Mouse (Mus musculus): Measurements from ENCODE around the gene Nmrk2. TPM values are rescaled to one million over a fixed set of nuclear protein-coding genes. Genes with fewer than 3 reads are reported as not detected.
A peak's percentile ranks its signal among the peaks of the same experiment; 100 is the strongest.
"Not testable (repeated sequence)": the region's sequence is repeated elsewhere in the genome, so short reads cannot be mapped to it uniquely, and the experiment has no call there.

Nmrk2 gene
- total RNA-seq, 2 experiments from 2014 or later = 44.9 to 76.8 TPM

GRCm38 (mm10) chr10:81190236-81190911, 11.5 kb downstream of the Nmrk2 start:
- intact Hi-C loops (cut with DNase I) = no loop called here
- no peak for DNase-seq

DNA sequence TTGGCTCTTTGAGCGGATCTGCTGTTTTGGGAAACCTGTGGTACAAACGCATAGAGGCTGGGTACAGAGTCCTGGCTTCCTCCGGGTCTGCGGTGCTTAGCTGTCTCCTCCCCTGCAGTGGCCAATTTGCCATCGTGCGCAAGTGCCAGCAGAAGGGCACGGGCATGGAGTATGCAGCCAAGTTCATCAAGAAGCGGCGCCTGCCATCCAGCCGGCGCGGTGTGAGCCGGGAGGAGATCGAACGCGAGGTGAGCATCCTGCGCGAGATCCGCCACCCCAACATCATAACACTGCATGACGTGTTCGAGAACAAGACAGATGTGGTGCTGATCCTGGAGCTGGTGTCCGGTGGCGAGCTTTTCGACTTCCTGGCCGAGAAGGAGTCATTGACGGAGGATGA, 12.0 kb downstream of the Nmrk2 start:
- intact Hi-C loops (cut with DNase I) = no loop called here
- DNase-seq = no peak

GRCm38 (mm10) chr10:81187161-81187560, 14.7 kb downstream of the Nmrk2 start:
- intact Hi-C loops (cut with DNase I) = no loop called here
- DNase-seq = no peak

- intact Hi-C loops (cut with DNase I) = no loop called here
- DNase-seq = no peak
Measured at GRCm38 (mm10) chr10:81184765-81185164, 17.1 kb downstream of the Nmrk2 start.

DNA sequence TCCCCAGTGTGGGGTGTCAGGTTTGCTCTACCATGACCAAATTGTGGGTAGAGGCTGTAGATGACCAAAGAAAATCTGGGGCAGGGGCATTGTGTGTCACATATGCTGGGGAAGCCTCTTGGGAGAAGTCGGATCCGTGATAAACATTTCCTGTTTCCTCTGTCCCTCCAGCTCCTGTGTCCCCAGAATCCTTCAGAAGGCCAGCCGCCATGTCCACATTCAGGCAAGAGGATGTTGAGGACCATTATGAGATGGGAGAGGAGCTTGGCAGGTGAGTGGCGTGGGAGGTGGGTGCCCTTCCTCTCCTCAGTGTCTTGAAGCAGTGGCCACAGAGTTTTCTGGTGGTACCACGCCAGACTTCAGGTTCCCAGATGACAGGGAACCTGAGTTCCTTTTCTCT, 18.0 kb downstream of the Nmrk2 start, which contains the start of gene 4930442H23Rik:
4930442H23Rik (minus strand) TSS at position 45 of the 400 bp plus-strand sequence.
- intact Hi-C loops (cut with DNase I) = no loop called here
- no peak for DNase-seq

- intact Hi-C loops (cut with DNase I) = no loop called here
- peak; percentile 92 for DNase-seq
Measured at GRCm38 (mm10) chr10:81182336-81183333, 19.2 kb downstream of the Nmrk2 start, which contains the start of gene Dapk3. Gene Dapk3 (plus strand): TSS chr10:81183005.

- DNase-seq; intact Hi-C loops (cut with DNase I): not testable (repeated sequence)
Measured at GRCm38 (mm10) chr10:81181860-81182259, 20.0 kb downstream of the Nmrk2 start.

- intact Hi-C loops (cut with DNase I) = no loop called here
- no peak for DNase-seq
Measured at GRCm38 (mm10) chr10:81180946-81181345, 20.9 kb downstream of the Nmrk2 start.

DNA sequence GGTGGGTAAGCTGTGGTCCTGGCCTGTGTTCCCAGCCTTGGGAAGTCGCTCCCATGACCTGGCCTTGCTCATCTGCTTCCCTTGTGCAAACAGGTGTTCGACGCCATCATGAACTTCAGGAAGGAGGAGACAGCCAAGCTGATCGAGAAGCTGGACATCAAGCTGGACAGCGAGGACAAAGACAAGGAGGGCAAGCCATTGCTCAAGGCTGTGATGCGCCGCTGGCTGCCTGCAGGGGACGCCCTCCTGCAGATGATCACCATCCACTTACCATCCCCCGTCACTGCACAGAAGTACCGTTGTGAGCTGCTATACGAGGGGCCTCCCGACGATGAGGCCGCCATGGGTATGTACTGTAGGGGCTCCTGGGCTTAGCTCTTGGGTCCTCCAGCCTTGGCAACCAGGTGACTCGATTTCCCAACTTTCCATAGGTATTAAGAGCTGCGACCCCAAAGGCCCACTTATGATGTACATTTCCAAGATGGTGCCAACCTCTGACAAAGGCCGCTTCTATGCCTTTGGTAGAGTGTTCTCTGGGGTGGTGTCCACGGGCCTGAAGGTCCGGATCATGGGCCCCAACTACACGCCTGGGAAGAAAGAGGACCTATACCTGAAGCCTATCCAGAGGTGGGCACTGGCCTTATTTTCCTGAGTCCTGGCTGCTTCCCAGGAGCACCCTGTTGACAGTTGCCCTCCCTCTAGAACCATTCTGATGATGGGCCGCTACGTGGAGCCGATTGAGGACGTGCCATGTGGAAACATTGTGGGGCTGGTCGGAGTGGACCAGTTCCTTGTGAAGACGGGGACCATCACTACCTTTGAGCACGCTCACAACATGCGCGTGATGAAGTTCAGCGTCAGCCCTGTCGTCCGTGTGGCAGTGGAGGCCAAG, 22.2 kb downstream of the Nmrk2 start:
- intact Hi-C loops (cut with DNase I) = loop anchor here (5.0 kb wide), 1 partner anchor 92 kb away; no protein-coding TSS in a partner anchor
- no peak for DNase-seq

- intact Hi-C loops (cut with DNase I) = loop anchor here (5.0 kb wide), 1 partner anchor 92 kb away; no protein-coding TSS in a partner anchor
- no peak for DNase-seq
Measured at GRCm38 (mm10) chr10:81178927-81179326, 22.9 kb downstream of the Nmrk2 start.

- intact Hi-C loops (cut with DNase I) = loop anchor here (5.0 kb wide), 1 partner anchor 91 kb away; no protein-coding TSS in a partner anchor
- no peak for DNase-seq
Measured at GRCm38 (mm10) chr10:81177958-81178712, 23.7 kb downstream of the Nmrk2 start.

DNA sequence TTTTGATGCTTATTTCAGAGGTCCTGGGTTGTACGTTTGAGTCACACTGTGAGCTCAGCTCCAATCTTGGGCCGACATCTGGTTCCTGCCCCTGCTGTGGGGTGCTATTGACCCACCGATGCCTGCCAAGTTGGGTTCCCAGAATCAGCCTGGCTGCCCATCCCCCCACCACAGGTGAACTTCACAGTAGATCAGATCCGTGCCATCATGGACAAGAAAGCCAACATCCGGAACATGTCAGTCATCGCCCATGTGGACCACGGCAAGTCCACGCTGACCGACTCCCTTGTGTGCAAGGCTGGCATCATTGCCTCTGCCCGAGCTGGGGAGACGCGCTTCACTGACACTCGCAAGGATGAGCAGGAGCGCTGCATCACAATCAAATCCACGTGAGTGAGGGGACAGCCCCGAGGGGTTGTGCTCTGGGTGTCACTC, 24.3 kb downstream of the Nmrk2 start:
- intact Hi-C loops (cut with DNase I) = loop anchor here (5.0 kb wide), 1 partner anchor 90 kb away; no protein-coding TSS in a partner anchor
- DNase-seq = no peak

DNA sequence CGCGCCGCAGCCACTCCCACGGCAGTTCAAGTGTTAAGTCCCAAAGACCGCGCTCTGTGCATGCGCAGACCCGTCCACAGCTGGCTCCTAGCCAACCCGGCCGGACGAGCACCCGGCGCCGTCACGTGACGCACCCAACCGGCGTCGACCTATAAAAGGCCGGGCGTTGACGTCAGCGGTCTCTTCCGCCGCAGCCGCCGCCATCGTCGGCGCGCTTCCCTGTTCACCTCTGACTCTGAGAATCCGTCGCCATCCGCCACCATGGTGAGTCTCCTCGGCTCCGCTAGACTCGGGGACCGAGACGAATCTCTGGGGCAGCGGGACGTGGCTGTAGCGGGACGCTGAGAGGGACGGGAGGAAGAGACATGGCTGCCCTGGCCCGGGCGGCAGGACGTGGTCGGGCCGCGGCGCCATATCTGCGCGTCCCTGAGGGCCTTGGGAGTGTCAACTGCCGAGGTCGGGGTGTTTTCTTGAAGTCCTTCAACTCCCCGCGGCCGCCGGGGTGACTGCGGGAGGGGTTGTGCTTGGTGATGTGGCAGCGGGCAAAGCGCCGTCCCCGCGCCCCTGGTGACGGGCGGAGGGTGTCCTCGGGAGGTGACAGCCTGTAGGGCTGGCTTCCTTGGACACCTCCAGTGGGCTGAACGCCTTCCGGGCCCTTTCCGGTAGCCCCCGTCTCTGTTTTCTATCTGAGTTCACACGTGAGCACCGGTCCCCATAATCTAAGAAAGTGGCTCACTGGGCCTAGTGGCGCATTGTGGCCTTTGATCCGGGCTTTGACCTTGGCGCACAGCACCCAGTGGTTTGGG, 25.2 kb downstream of the Nmrk2 start, which contains the start of gene Eef2:
Eef2 (plus strand) TSS at position 166 of the 806 bp plus-strand sequence.
- intact Hi-C loops (cut with DNase I) = loop anchor here (5.0 kb wide), 1 partner anchor 89 kb away; no protein-coding TSS in a partner anchor
- peak; percentile 99 to 100 for DNase-seq

DNA sequence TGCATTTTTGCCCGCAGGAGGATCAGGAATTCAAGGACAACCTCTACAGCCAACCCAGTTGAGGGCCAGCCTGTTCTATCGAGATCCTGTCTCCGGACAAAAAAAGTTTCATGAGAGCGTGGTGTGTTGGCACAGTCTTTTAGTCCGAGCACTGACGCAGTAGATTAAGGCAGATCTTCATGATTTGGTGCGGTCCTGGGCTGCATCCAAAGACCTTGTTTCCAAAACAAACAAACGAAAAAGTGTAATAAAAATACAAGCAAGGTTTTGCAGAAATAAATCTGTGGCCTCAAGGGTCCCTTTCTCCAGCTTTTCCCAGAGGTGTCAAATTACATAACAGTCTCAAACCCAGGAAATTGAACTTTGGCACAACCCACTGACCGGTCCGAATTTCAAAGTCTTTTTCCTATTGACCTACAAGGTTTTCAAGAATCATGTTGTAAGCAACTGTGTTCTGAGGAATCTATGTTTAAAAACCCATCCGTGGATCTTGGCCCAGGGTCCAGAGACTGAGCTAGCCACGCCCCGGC, 25.9 kb downstream of the Nmrk2 start:
- DNase-seq = peak in 1 of 2 experiments; percentile 49
- intact Hi-C loops (cut with DNase I) = loop anchor here (5.0 kb wide), 1 partner anchor 89 kb away; no protein-coding TSS in a partner anchor

- intact Hi-C loops (cut with DNase I) = loop anchor here (5.0 kb wide), 1 partner anchor 88 kb away; no protein-coding TSS in a partner anchor
- DNase-seq = not testable (repeated sequence)
Measured at GRCm38 (mm10) chr10:81175345-81175701, 26.5 kb downstream of the Nmrk2 start.

DNA sequence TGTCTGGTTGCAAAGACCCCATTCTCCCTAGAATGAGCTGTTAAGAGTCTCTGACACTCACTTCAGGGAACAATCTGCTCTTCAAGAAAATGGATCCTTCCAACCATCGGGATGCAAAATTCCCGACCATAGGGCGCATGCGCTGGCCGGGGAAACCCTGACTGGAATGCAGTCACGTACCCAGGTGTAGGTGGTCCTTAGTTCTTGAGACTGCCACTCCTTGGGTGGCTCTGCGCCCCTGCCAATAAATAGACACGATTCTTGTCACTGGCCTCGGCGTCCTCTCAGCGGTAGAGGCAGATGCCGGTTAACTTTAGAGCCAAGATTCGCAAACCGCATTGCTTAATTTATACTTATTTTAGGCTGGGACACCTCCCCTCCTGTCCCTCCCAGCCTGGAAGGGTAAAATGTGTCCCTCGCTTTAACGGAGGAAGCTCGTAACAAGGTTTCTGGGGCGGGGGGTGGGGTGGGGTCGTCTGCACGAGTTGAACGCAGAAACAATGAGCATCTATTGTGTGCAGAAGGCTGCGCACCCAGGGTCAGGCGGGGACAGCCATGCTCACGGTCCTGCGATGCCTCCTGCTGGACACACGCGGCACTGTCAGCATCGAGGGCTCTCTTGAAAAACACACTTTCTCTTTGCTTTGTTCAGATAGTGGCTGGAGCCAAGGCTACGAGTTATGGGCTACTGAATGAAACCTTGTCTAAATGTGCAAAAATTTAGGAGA, 27.1 kb downstream of the Nmrk2 start:
- intact Hi-C loops (cut with DNase I) = loop anchor here (5.0 kb wide), 2 partner anchors 37 to 87 kb away; partner anchors contain the start of gene Zbtb7a
- peak; percentile 79 to 88 for DNase-seq

DNA sequence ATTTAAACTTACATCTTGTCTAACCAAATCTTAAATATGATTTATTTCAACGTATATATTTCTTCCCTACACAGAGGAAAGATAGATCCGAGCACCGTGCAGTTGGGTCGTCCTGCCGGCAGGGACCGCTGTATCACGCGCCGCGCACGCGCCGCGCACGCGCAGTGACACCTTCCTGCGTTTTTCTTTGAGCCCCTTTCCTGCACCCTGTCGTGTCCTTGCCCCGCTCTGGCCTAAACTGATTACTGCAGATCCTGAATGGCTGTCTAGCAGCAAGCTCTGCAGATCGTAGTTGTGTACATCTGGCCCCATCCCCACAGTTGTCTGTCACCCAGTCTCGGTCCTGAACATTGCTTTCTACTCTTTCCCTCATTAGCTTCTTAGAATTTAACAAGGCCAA, 28.7 kb downstream of the Nmrk2 start:
- DNase-seq = peak; percentile 76 to 79
- intact Hi-C loops (cut with DNase I) = loop anchor here (5.0 kb wide), 1 partner anchor 36 kb away; the partner anchor contains the start of gene Zbtb7a

Measured in gastrocnemius, postnatal 36 days (tissue).